Mouse (Mus musculus) lung, postnatal 0 days (tissue): ENCODE data around the gene 1700016K19Rik. TPM values are rescaled to one million over a fixed set of nuclear protein-coding genes. Genes with fewer than 3 reads are reported as not detected.

Source experiments
- ATAC-seq: fragments of 200-750 bp; cut with Nextera tagmentation; 2 replicates; pipeline ENCODE4 v1.8.0; 2017; ENCODE audit warnings: moderate library complexity
- DNase-seq: peaks from one replicate; pipeline ENCODE4 v3.0.0-alpha.2; 2016; ENCODE audit warnings: low spot score
- H3K27ac ChIP-seq: fragments of 300-500 bp; sonication (generic); 2 replicates; pipeline ENCODE4 v1.5.1; 2014; ENCODE audit warnings: antibody characterized with exemption, mild to moderate bottlenecking, low read length, mixed read lengths
- H3K27me3 ChIP-seq: fragments of 300-500 bp; sonication (generic); replicated peaks from 2 replicates; pipeline ENCODE4 v1.6.1; 2014; ENCODE audit warnings: low read length, mixed read lengths; ENCODE audit not compliant: insufficient read depth
- H3K36me3 ChIP-seq: fragments of 300-500 bp; sonication (generic); 2 replicates; pipeline ENCODE4 v1.6.1; 2014; ENCODE audit warnings: low read length, mixed read lengths; ENCODE audit not compliant: insufficient read depth
- H3K4me1 ChIP-seq: fragments of 300-500 bp; sonication (generic); 2 replicates; pipeline ENCODE4 v1.6.1; 2014; ENCODE audit warnings: antibody characterized with exemption, low read depth, low read length, mixed read lengths; ENCODE audit not compliant: insufficient read depth
- H3K4me2 ChIP-seq: fragments of 300-500 bp; sonication (generic); replicated peaks from 2 replicates; pipeline ENCODE4 v1.6.1; 2014; ENCODE audit warnings: low read depth, mild to moderate bottlenecking, low read length, moderate library complexity, mixed read lengths
- H3K4me3 ChIP-seq: fragments of 300-500 bp; sonication (generic); 2 replicates; pipeline ENCODE4 v1.5.1; 2014; ENCODE audit warnings: low read depth, low read length
- H3K9ac ChIP-seq: fragments of 300-500 bp; sonication (generic); replicated peaks from 2 replicates; pipeline ENCODE4 v1.6.1; 2014; ENCODE audit warnings: low read depth, mild to moderate bottlenecking
- H3K9me3 ChIP-seq: fragments of 300-500 bp; sonication (generic); 2 replicates; pipeline ENCODE4 v1.6.1; 2016; ENCODE audit warnings: low read length, mixed read lengths
- CTCF ChIP-seq: IDR thresholded peaks from 2 replicates; pipeline ENCODE4 v1.5.1; 2016; ENCODE audit warnings: antibody characterized with exemption, mild to moderate bottlenecking
- EP300 ChIP-seq: IDR thresholded peaks from 2 replicates; pipeline ENCODE4 v1.6.1; 2016; ENCODE audit warnings: antibody characterized with exemption, mild to moderate bottlenecking, control low read depth
- WGBS: fragments of 180-500 bp; shearing (Covaris S2); extraction: QIAGEN DNeasy Blood & Tissue Kit; methylation state at CpG from one replicate; pipeline ENCODE4 v1.1.7; 2014; 5-methylcytosine and 5-hydroxymethylcytosine counted together
- polyA plus RNA-seq: library from polyadenylated mRNA; unstranded; fragments of >200 nt; fragmentation: Nextera tagmentation; extraction: Ambion mirVana; gene quantifications from 2 replicates; pipeline ENCODE4 v1.2.1, GENCODE M21; 2015

Gene 1700016K19Rik
- polyA plus RNA-seq, 1 experiment from 2014 or later = 15.5 TPM

- Histone ChIP-seq H3K36me3 (no peaks in the 10 kb centered on the region), H3K27ac (no peak overlapping the region), H3K9ac (no peak overlapping the region), H3K4me2 (no peak overlapping the region), H3K9me3 (no peaks in the 10 kb centered on the region), H3K27me3 (no peaks in the 10 kb centered on the region), H3K4me3 (no peak overlapping the region), H3K4me1 (no peaks in the 10 kb centered on the region)
- TF ChIP-seq CTCF = no peak
- no peak for TF ChIP-seq EP300
- DNase-seq (no peak), ATAC-seq (no peak; the same call in 1 of the 2 replicates)
- 66% methylated on average over 6 of the region's 6 CpGs for WGBS
Observed at GRCm38 (mm10) chr11:75978051-75978450, 21.7 kb upstream of the 1700016K19Rik start.

- DNase-seq = no peak
- no peak for TF ChIP-seq CTCF
- no peak for TF ChIP-seq EP300
Observed at GRCm38 (mm10) chr11:75980413-75980812, 19.3 kb upstream of the 1700016K19Rik start.

GRCm38 (mm10) chr11:75983194-75983593 is 16.5 kb upstream of the 1700016K19Rik start:
- Histone ChIP-seq H3K4me2 (no peak overlapping the region), H3K9ac (no peak overlapping the region), H3K4me1 (no peaks in the 10 kb centered on the region), H3K27me3 (no peaks in the 10 kb centered on the region), H3K36me3 (no peaks in the 10 kb centered on the region), H3K4me3 (no peak overlapping the region), H3K27ac (no peak overlapping the region), H3K9me3 (no peaks in the 10 kb centered on the region)
- ATAC-seq = no peak
- WGBS = 79% methylated on average over 4 of the region's 4 CpGs
- TF ChIP-seq EP300 (no peak), CTCF (peak; percentile 37)
- DNase-seq = no peak

More at GRCm38 (mm10) chr11:75980413-75980812, 19.3 kb upstream of the 1700016K19Rik start:
- no peak for ATAC-seq
- Histone ChIP-seq H3K27me3 (no peaks in the 10 kb centered on the region), H3K4me3 (no peak overlapping the region), H3K4me1 (no peaks in the 10 kb centered on the region), H3K9ac (no peak overlapping the region), H3K4me2 (no peak overlapping the region), H3K36me3 (no peaks in the 10 kb centered on the region), H3K27ac (no peak overlapping the region), H3K9me3 (no peaks in the 10 kb centered on the region)
- 19% methylated on average over 2 of the region's 2 CpGs for WGBS

- no peak overlapping the region for H3K27ac ChIP-seq
Observed at GRCm38 (mm10) chr11:75984581-75984980, 15.1 kb upstream of the 1700016K19Rik start.

GRCm38 (mm10) chr11:75985948-75986347 is 13.8 kb upstream of the 1700016K19Rik start:
- no peaks in the 10 kb centered on the region for H3K4me1 ChIP-seq
- 63% methylated on average over 7 of the region's 7 CpGs for WGBS
- H3K27ac ChIP-seq = no peak overlapping the region
- ATAC-seq (no peak), DNase-seq (no peak)
- H3K4me2 ChIP-seq = no peak overlapping the region
- TF ChIP-seq CTCF (no peak), EP300 (no peak)
- no peaks in the 10 kb centered on the region for H3K9me3 ChIP-seq
- no peaks in the 10 kb centered on the region for H3K27me3 ChIP-seq
- H3K4me3 ChIP-seq = no peak overlapping the region
- H3K9ac ChIP-seq = no peak overlapping the region
- H3K36me3 ChIP-seq = no peaks in the 10 kb centered on the region

More at GRCm38 (mm10) chr11:75984581-75984980, 15.1 kb upstream of the 1700016K19Rik start:
- Histone ChIP-seq H3K9ac (no peak overlapping the region), H3K36me3 (no peaks in the 10 kb centered on the region), H3K4me3 (no peak overlapping the region), H3K4me2 (no peak overlapping the region), H3K9me3 (no peaks in the 10 kb centered on the region), H3K4me1 (no peaks in the 10 kb centered on the region), H3K27me3 (no peaks in the 10 kb centered on the region)
- no peak for TF ChIP-seq CTCF
- no peak for TF ChIP-seq EP300
- DNase-seq (no peak), ATAC-seq (no peak)
- 33% methylated on average over 1 of the region's 1 CpGs for WGBS

- no peak overlapping the region for H3K4me3 ChIP-seq
- WGBS = 70% methylated on average over 15 of the region's 15 CpGs
- no peaks in the 10 kb centered on the region for H3K36me3 ChIP-seq
- H3K4me2 ChIP-seq = no peak overlapping the region
- no peak for TF ChIP-seq EP300
- peak; percentile 41 for TF ChIP-seq CTCF
- H3K4me1 ChIP-seq = no peaks in the 10 kb centered on the region
- no peak overlapping the region for H3K9ac ChIP-seq
- H3K27me3 ChIP-seq = no peaks in the 10 kb centered on the region
- no peak for ATAC-seq
- H3K9me3 ChIP-seq = no peaks in the 10 kb centered on the region
- no peak overlapping the region for H3K27ac ChIP-seq
- no peak for DNase-seq
Observed at GRCm38 (mm10) chr11:75990965-75991835, 8.5 kb upstream of the 1700016K19Rik start.
